Mouse (Mus musculus) limb, embryonic 10.5 days (tissue): ENCODE results near the gene A230050P20Rik. TPM values are rescaled to one million over a fixed set of nuclear protein-coding genes. Genes with fewer than 3 reads are reported as not detected.

Experiments
- DNase-seq: peaks from one replicate; pipeline ENCODE4 v3.0.0-alpha.2; 2017; ENCODE audit warnings: low spot score
- H3K27ac ChIP-seq: fragments of 300-500 bp; sonication (generic); 2 replicates; pipeline ENCODE4 v1.5.1; 2016; ENCODE audit warnings: mild to moderate bottlenecking
- H3K27me3 ChIP-seq: fragments of 300-500 bp; sonication (generic); 2 replicates; pipeline ENCODE4 v1.6.1; 2016; ENCODE audit warnings: low read depth, mild to moderate bottlenecking; ENCODE audit not compliant: poor library complexity, severe bottlenecking
- H3K36me3 ChIP-seq: fragments of 300-500 bp; sonication (generic); 2 replicates; pipeline ENCODE4 v1.6.1; 2016; ENCODE audit warnings: mild to moderate bottlenecking, moderate library complexity
- H3K4me1 ChIP-seq: fragments of 300-500 bp; sonication (generic); 2 replicates; pipeline ENCODE4 v1.6.1; 2016
- H3K4me3 ChIP-seq: fragments of 300-500 bp; sonication (generic); 2 replicates; pipeline ENCODE4 v1.5.1; 2016; ENCODE audit warnings: mild to moderate bottlenecking, moderate library complexity
- H3K9me3 ChIP-seq: fragments of 300-500 bp; sonication (generic); replicated peaks from 2 replicates; pipeline ENCODE4 v1.6.1; 2016; ENCODE audit warnings: mild to moderate bottlenecking
- WGBS: fragments of 180-500 bp; shearing (Covaris S2); methylation state at CpG from one replicate; pipeline ENCODE4 v1.1.7; 2016; 5-methylcytosine and 5-hydroxymethylcytosine counted together
- polyA plus RNA-seq: library from polyadenylated mRNA; unstranded; fragments of >200 nt; fragmentation: Nextera tagmentation; extraction: Ambion mirVana; gene quantifications from 2 replicates; pipeline ENCODE4 v1.2.1, GENCODE M21; 2016

Gene A230050P20Rik
- polyA plus RNA-seq, 1 experiment from 2014 or later, result 1.8 TPM

GRCm38 (mm10) chr9:20892104-20892653 is 23.7 kb downstream of the A230050P20Rik start:
- H3K27ac ChIP-seq, result no peak overlapping the region
- DNase-seq, result no peak
- H3K9me3 ChIP-seq, result no peaks in the 10 kb centered on the region
- peaks cover 81% of the 10 kb centered on the region for H3K36me3 ChIP-seq
- H3K27me3 ChIP-seq, result no peaks in the 10 kb centered on the region
- H3K4me3 ChIP-seq, result no peak overlapping the region
- peaks cover 24% of the 10 kb centered on the region for H3K4me1 ChIP-seq
- 72% methylated on average over 5 of the region's 5 CpGs for WGBS

GRCm38 (mm10) chr9:20893069-20893468 is 24.6 kb downstream of the A230050P20Rik start:
- H3K9me3 ChIP-seq, result no peaks in the 10 kb centered on the region
- peaks cover 85% of the 10 kb centered on the region for H3K36me3 ChIP-seq
- no peak for DNase-seq
- no peak overlapping the region for H3K27ac ChIP-seq
- no peaks in the 10 kb centered on the region for H3K27me3 ChIP-seq
- 66% methylated on average over 5 of the region's 5 CpGs for WGBS
- no peak overlapping the region for H3K4me3 ChIP-seq
- peaks cover 31% of the 10 kb centered on the region for H3K4me1 ChIP-seq

GRCm38 (mm10) chr9:20893590-20894343 is 25.3 kb downstream of the A230050P20Rik start:
- peaks cover 85% of the 10 kb centered on the region for H3K36me3 ChIP-seq
- no peak overlapping the region for H3K27ac ChIP-seq
- 87% methylated on average over 13 of the region's 13 CpGs for WGBS
- H3K4me1 ChIP-seq, result peaks cover 30% of the 10 kb centered on the region
- H3K4me3 ChIP-seq, result no peak overlapping the region
- no peaks in the 10 kb centered on the region for H3K27me3 ChIP-seq
- DNase-seq, result no peak
- H3K9me3 ChIP-seq, result no peaks in the 10 kb centered on the region

GRCm38 (mm10) chr9:20894629-20895028 is 26.2 kb downstream of the A230050P20Rik start:
- H3K27me3 ChIP-seq, result no peaks in the 10 kb centered on the region
- no peak for DNase-seq
- 92% methylated on average over 15 of the region's 15 CpGs for whole genome bisulfite sequencing
- H3K27ac ChIP-seq, result no peak overlapping the region
- no peaks in the 10 kb centered on the region for H3K9me3 ChIP-seq
- H3K4me3 ChIP-seq, result no peak overlapping the region
- H3K4me1 ChIP-seq, result peaks cover 27% of the 10 kb centered on the region
- peaks cover 79% of the 10 kb centered on the region for H3K36me3 ChIP-seq

GRCm38 (mm10) chr9:20895382-20895781 is 26.9 kb downstream of the A230050P20Rik start:
- Histone ChIP-seq H3K36me3 (peaks cover 72% of the 10 kb centered on the region), H3K4me1 (peaks cover 24% of the 10 kb centered on the region), H3K9me3 (no peaks in the 10 kb centered on the region), H3K4me3 (0 out of 2 replicates have a peak overlapping the region, but pooled peaks have one; percentile 6), H3K27ac (no peak overlapping the region), H3K27me3 (no peaks in the 10 kb centered on the region)
- no peak for DNase-seq
- WGBS, result 97% methylated on average over 9 of the region's 9 CpGs

- no peaks in the 10 kb centered on the region for H3K27me3 ChIP-seq
- H3K4me3 ChIP-seq, result peak overlapping the region; percentile 97
- H3K36me3 ChIP-seq, result peaks cover 46% of the 10 kb centered on the region
- WGBS, result 5% methylated on average over 35 of the region's 39 CpGs
- no peak for DNase-seq
- peak overlapping the region; percentile 92 for H3K27ac ChIP-seq
- peaks cover 25% of the 10 kb centered on the region for H3K4me1 ChIP-seq
- H3K9me3 ChIP-seq, result no peaks in the 10 kb centered on the region
Measured at GRCm38 (mm10) chr9:20897736-20898510, 29.5 kb downstream of the A230050P20Rik start.

GRCm38 (mm10) chr9:20898511-20899073 is 30.1 kb downstream of the A230050P20Rik start, which contains the start of gene Eif3g:
Gene Eif3g, minus strand, starts transcription at chr9:20898623.
- no peaks in the 10 kb centered on the region for H3K27me3 ChIP-seq
- peak; percentile 95 for DNase-seq
- peaks cover 42% of the 10 kb centered on the region for H3K36me3 ChIP-seq
- H3K4me1 ChIP-seq, result peaks cover 25% of the 10 kb centered on the region
- no peaks in the 10 kb centered on the region for H3K9me3 ChIP-seq
- 8% methylated on average over 34 of the region's 34 CpGs for WGBS
- peak within 1 kb of the TSS; percentile 97 for H3K4me3 ChIP-seq
- H3K27ac ChIP-seq, result peak within 1 kb of the TSS; percentile 92

GRCm38 (mm10) chr9:20901466-20902173 is 33.2 kb downstream of the A230050P20Rik start:
- no peaks in the 10 kb centered on the region for H3K9me3 ChIP-seq
- no peaks in the 10 kb centered on the region for H3K27me3 ChIP-seq
- no peak overlapping the region for H3K4me3 ChIP-seq
- H3K27ac ChIP-seq, result no peak overlapping the region
- H3K36me3 ChIP-seq, result peaks cover 41% of the 10 kb centered on the region
- H3K4me1 ChIP-seq, result peaks cover 25% of the 10 kb centered on the region
- peak; percentile 35 for DNase-seq
- WGBS, result 19% methylated on average over 13 of the region's 13 CpGs

GRCm38 (mm10) chr9:20902174-20902491 is 33.7 kb downstream of the A230050P20Rik start:
- DNase-seq, result no peak
- WGBS, result 45% methylated on average over 6 of the region's 6 CpGs
- Histone ChIP-seq H3K9me3 (no peaks in the 10 kb centered on the region), H3K4me1 (peaks cover 20% of the 10 kb centered on the region), H3K27me3 (no peaks in the 10 kb centered on the region), H3K27ac (no peak overlapping the region), H3K36me3 (peaks cover 41% of the 10 kb centered on the region), H3K4me3 (no peak overlapping the region)

- no peak overlapping the region for H3K4me3 ChIP-seq
- peaks cover 100% of the 10 kb centered on the region for H3K36me3 ChIP-seq
- no peaks in the 10 kb centered on the region for H3K9me3 ChIP-seq
- 94% methylated on average over 9 of the region's 9 CpGs for WGBS
- H3K27ac ChIP-seq, result no peak overlapping the region
- no peak for DNase-seq
- H3K27me3 ChIP-seq, result no peaks in the 10 kb centered on the region
- no peaks in the 10 kb centered on the region for H3K4me1 ChIP-seq
Measured at GRCm38 (mm10) chr9:20909948-20910347, 41.5 kb downstream of the A230050P20Rik start.

- Histone ChIP-seq H3K4me1 (no peaks in the 10 kb centered on the region), H3K27me3 (no peaks in the 10 kb centered on the region), H3K4me3 (no peak overlapping the region), H3K36me3 (peaks cover 100% of the 10 kb centered on the region), H3K27ac (no peak overlapping the region), H3K9me3 (no peaks in the 10 kb centered on the region)
- no peak for DNase-seq
- WGBS, result 92% methylated on average over 4 of the region's 4 CpGs
Measured at GRCm38 (mm10) chr9:20916160-20916559, 47.7 kb downstream of the A230050P20Rik start.

GRCm38 (mm10) chr9:20923258-20923657 is 54.8 kb downstream of the A230050P20Rik start:
- WGBS, result 94% methylated on average over 3 of the region's 3 CpGs
- no peak for DNase-seq
- no peak overlapping the region for H3K27ac ChIP-seq
- no peaks in the 10 kb centered on the region for H3K9me3 ChIP-seq
- peaks cover 99% of the 10 kb centered on the region for H3K36me3 ChIP-seq
- no peaks in the 10 kb centered on the region for H3K27me3 ChIP-seq
- H3K4me3 ChIP-seq, result no peak overlapping the region
- no peaks in the 10 kb centered on the region for H3K4me1 ChIP-seq
